Mouse (Mus musculus) intestine, postnatal 0 days (tissue): ENCODE data around the gene Trak1. TPM values are rescaled to one million over a fixed set of nuclear protein-coding genes. Genes with fewer than 3 reads are reported as not detected.

Source experiments
- ATAC-seq: fragments of 200-750 bp; cut with Nextera tagmentation; 2 replicates; pipeline ENCODE4 v1.8.0; 2017; ENCODE audit warnings: mild to moderate bottlenecking, moderate TSS enrichment, moderate library complexity
- H3K27ac ChIP-seq: fragments of 300-500 bp; sonication (generic); 2 replicates; pipeline ENCODE4 v1.5.1; 2014; ENCODE audit warnings: mild to moderate bottlenecking, low read depth, low read length, moderate library complexity
- H3K27me3 ChIP-seq: fragments of 300-500 bp; sonication (generic); replicated peaks from 2 replicates; pipeline ENCODE4 v1.6.1; 2014; ENCODE audit warnings: low read length, mixed read lengths; ENCODE audit not compliant: control insufficient read depth, insufficient read depth
- H3K36me3 ChIP-seq: fragments of 300-500 bp; sonication (generic); 2 replicates; pipeline ENCODE4 v1.6.1; 2014; ENCODE audit warnings: mild to moderate bottlenecking, moderate library complexity; ENCODE audit not compliant: control insufficient read depth, insufficient read depth
- H3K4me1 ChIP-seq: fragments of 300-500 bp; sonication (generic); replicated peaks from 2 replicates; pipeline ENCODE4 v1.6.1; 2014; ENCODE audit warnings: antibody characterized with exemption, low read length, mixed read lengths; ENCODE audit not compliant: control insufficient read depth, insufficient read depth
- H3K4me2 ChIP-seq: fragments of 300-500 bp; sonication (generic); replicated peaks from 2 replicates; pipeline ENCODE4 v1.6.1; 2014; ENCODE audit warnings: low read depth, mild to moderate bottlenecking, moderate library complexity
- H3K4me3 ChIP-seq: fragments of 300-500 bp; sonication (generic); 2 replicates; pipeline ENCODE4 v1.5.1; 2014; ENCODE audit warnings: low read depth, low read length
- H3K9ac ChIP-seq: fragments of 300-500 bp; sonication (generic); 2 replicates; pipeline ENCODE4 v1.6.1; 2014; ENCODE audit warnings: mild to moderate bottlenecking, low read depth, low read length
- H3K9me3 ChIP-seq: fragments of 300-500 bp; sonication (generic); 2 replicates; pipeline ENCODE4 v1.6.1; 2016; ENCODE audit warnings: mixed run types; ENCODE audit not compliant: control insufficient read depth
- CTCF ChIP-seq: sonication (generic); IDR thresholded peaks from 2 replicates; pipeline ENCODE4 v1.5.1; 2016; ENCODE audit warnings: low read depth, mild to moderate bottlenecking, control low read depth, antibody characterized with exemption, moderate library complexity
- WGBS: fragments of 180-500 bp; shearing (Covaris S2); extraction: QIAGEN DNeasy Blood & Tissue Kit; methylation state at CpG from one replicate; pipeline ENCODE4 v1.1.7; 2014; 5-methylcytosine and 5-hydroxymethylcytosine counted together
- polyA plus RNA-seq: library from polyadenylated mRNA; unstranded; fragments of >200 nt; fragmentation: Nextera tagmentation; extraction: Ambion mirVana; gene quantifications from 2 replicates; pipeline ENCODE4 v1.2.1, GENCODE M21; 2015

The Trak1 gene
- polyA plus RNA-seq, 1 experiment from 2014 or later: 16.3 TPM

- peak; percentile 60; the same call in 1 of the 2 replicates for ATAC-seq
- no peak overlapping the region for H3K9ac ChIP-seq
- H3K36me3 ChIP-seq: no peaks in the 10 kb centered on the region; the same call in 1 of the 2 replicates
- H3K4me3 ChIP-seq: no peak overlapping the region
- no peaks in the 10 kb centered on the region for H3K27me3 ChIP-seq
- no peaks in the 10 kb centered on the region; the same call in 1 of the 2 replicates for H3K4me1 ChIP-seq
- whole genome bisulfite sequencing: 76% methylated on average over 8 of the region's 8 CpGs
- H3K27ac ChIP-seq: peak overlapping the region; percentile 46
- peak overlapping the region; percentile 37; the same call in 1 of the 2 replicates for H3K4me2 ChIP-seq
- TF ChIP-seq CTCF: no peak
- no peaks in the 10 kb centered on the region for H3K9me3 ChIP-seq
Observed at GRCm38 (mm10) chr9:121405088-121405681, 107.9 kb downstream of the Trak1 start.

DNA sequence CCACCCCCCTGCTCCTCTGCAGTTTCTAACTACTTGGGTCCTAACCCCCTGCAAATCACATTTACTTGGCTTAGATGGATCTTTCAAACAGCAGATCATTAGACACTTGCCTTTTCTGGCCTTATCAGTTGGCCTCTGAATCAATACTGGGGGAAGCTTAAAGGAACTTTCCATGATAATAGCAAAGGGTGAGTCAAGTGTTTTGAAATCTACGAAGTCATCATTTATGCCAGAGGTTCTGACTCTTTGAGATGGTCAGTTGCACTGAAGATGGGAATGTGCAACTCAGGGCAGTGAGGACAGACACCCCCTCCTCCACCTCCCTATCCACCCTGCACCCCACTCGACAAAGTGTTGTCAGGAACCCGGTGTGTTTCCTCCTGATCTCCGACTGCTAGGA is 108.5 kb downstream of the Trak1 start:
- no peak overlapping the region for H3K9ac ChIP-seq
- no peaks in the 10 kb centered on the region for H3K9me3 ChIP-seq
- peak; percentile 67; the same call in 1 of the 2 replicates for ATAC-seq
- no peaks in the 10 kb centered on the region; the same call in 1 of the 2 replicates for H3K36me3 ChIP-seq
- no peak overlapping the region for H3K4me3 ChIP-seq
- no peaks in the 10 kb centered on the region for H3K27me3 ChIP-seq
- no peaks in the 10 kb centered on the region; the same call in 1 of the 2 replicates for H3K4me1 ChIP-seq
- peak overlapping the region; percentile 46 for H3K27ac ChIP-seq
- 68% methylated on average over 4 of the region's 4 CpGs for WGBS
- peak overlapping the region; percentile 37; the same call in 1 of the 2 replicates for H3K4me2 ChIP-seq
- TF ChIP-seq CTCF: no peak

- WGBS: 52% methylated on average over 12 of the region's 12 CpGs
- H3K27ac ChIP-seq: peak overlapping the region; percentile 60; the same call in 1 of the 2 replicates
Observed at GRCm38 (mm10) chr9:121414237-121414636, 116.9 kb downstream of the Trak1 start.

DNA sequence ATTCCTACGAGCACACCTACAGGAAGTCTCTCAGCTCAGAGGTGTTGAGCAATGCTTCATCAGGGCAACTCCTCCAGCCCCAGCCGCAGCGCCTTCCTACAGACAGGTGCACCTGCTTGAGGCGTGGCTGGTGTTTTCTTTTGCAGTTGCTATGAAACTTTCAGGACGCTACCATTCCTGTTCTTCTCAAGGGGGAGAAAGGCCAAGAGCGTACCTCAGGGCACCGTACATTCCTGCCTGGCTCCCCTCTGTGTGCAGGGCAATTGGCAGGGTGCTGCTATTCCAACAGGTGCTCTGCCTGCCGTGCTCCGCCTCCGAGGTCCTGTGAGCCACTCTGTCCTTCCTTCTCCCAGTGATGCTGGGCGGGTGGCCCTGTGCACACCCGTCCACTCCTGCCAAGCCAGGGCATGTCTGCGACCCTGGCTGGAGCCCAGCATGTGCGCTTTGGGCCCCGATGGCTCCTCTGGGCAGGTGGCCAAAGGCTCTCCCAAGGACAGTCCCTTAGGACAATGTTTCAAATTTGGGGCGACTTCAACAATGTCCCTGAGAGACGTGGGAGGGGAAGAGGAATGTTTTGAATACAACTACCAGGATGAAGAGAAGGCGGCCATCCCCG is 118.4 kb downstream of the Trak1 start:
- Histone ChIP-seq H3K4me1 (peaks cover 12% of the 10 kb centered on the region), H3K27ac (peak overlapping the region; percentile 80), H3K27me3 (no peaks in the 10 kb centered on the region), H3K4me2 (peak overlapping the region; percentile 63), H3K9ac (no peak overlapping the region), H3K9me3 (no peaks in the 10 kb centered on the region), H3K36me3 (no peaks in the 10 kb centered on the region), H3K4me3 (peak overlapping the region; percentile 34)
- TF ChIP-seq CTCF: no peak
- ATAC-seq: peak; percentile 99
- 39% methylated on average over 19 of the region's 19 CpGs for WGBS

More at GRCm38 (mm10) chr9:121414237-121414636, 116.9 kb downstream of the Trak1 start:
- TF ChIP-seq CTCF: no peak
- Histone ChIP-seq H3K4me1 (peaks cover 6% of the 10 kb centered on the region), H3K9me3 (no peaks in the 10 kb centered on the region), H3K4me3 (no peak overlapping the region), H3K36me3 (no peaks in the 10 kb centered on the region), H3K27me3 (no peaks in the 10 kb centered on the region), H3K4me2 (no peak overlapping the region; the same call in 1 of the 2 replicates), H3K9ac (no peak overlapping the region)
- ATAC-seq: no peak

GRCm38 (mm10) chr9:121416460-121416859 is 119.2 kb downstream of the Trak1 start:
- Histone ChIP-seq H3K27ac (no peak overlapping the region), H3K9ac (no peak overlapping the region), H3K9me3 (no peaks in the 10 kb centered on the region), H3K4me1 (peaks cover 13% of the 10 kb centered on the region), H3K4me2 (peak overlapping the region; percentile 63), H3K36me3 (no peaks in the 10 kb centered on the region), H3K4me3 (peak overlapping the region; percentile 34; the same call in 1 of the 2 replicates), H3K27me3 (no peaks in the 10 kb centered on the region)
- WGBS: 72% methylated on average over 5 of the region's 5 CpGs
- ATAC-seq: no peak
- TF ChIP-seq CTCF: no peak

DNA sequence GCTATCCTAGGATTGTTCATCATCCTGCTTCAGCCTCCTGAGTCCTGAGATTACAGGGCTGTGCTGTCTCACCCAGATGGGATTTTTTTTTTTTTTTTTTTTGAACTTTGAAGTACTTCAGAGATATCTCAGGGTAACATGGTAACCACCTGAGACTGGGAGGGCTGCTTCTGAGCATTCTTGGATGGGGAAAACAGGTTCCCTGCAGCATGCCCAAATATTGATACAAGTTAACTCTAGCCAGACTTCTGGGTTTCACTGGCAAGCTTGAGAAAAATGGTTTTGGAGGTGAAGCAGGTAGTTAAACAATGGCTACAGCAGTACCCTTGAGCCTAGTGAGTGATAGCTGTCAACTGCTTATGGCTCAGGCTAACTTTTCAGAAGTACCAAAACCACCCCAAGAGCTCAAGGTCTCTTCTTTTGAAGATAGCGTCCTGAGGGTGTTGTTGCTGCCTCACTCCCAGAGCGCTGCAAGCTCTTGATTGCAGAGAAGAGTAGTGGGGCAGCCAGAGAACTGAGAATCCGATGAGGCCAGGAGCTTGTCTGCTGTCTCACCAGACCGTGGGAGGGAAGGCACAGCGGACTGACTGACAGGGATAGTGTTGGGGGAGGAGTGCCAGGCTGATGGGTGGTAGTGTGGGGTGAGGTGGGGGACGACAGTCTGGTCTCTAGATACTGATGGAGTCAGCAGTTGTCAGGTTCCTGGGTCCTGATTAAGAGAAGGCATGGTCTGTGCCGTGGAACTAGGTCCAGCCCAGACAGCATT is 119.8 kb downstream of the Trak1 start:
- Histone ChIP-seq H3K36me3 (no peaks in the 10 kb centered on the region), H3K4me3 (no peak overlapping the region), H3K9me3 (no peaks in the 10 kb centered on the region), H3K27me3 (no peaks in the 10 kb centered on the region), H3K9ac (0 out of 2 replicates have a peak overlapping the region, but pooled peaks have one; percentile 4), H3K4me1 (peaks cover 17% of the 10 kb centered on the region), H3K27ac (no peak overlapping the region), H3K4me2 (peak overlapping the region; percentile 44)
- TF ChIP-seq CTCF: no peak
- no peak for ATAC-seq
- 53% methylated on average over 7 of the region's 7 CpGs for WGBS
